18 mouse cellular contexts compared by ENCODE assay signal in the genomic region with DNA sequence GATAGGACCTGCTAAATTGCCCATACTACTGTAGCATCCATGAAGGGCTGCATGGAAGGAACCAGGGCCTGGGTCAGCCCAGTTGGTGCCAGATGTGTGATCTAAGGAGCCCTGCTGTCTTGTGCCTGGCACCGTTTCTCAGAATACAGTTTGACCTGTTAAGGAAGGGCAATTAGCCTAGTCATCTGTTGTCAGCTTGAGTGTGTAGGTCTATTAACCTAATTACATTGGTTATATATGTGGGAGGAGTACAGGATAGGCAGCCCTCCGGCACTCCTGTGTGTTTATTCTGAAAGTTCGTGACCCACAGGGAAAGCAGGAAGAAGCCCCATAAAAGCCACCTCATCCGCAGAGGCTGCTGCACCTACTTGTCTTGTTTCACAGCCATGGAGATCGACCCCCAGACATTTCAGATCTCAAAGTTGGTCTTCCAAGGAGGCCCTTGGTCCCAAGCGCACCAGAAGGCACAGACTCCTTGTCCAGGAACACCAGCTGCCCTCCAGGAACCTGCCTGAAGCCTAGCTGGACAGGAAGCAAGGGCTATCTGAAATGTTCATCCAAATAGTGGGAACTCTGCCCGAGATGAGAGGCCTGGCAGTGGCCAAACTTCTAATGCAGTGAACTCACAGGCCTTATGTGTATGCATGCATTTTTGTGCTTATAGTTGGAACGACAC. TPM values are rescaled to one million over a fixed set of nuclear protein-coding genes. Genes with fewer than 3 reads are reported as not detected.
A peak's percentile ranks its signal among the peaks of the same experiment; 100 is the strongest.
DNase-seq lines count a peak whose midpoint lies in the region; ATAC-seq and TF ChIP-seq lines count a peak whose summit lies in the region.
"Had no signal": no experiment of that assay in that cellular context is flagged by ENCODE, and none has a peak within 500 bp of the region (broad histone marks: within the 10 kb centered on the region; RNA-seq: fewer than 3 reads in every experiment).

No protein-coding gene starts in this region.

- no peak for TF ChIP-seq CTCF in liver, adult 2 months (IDR thresholded peaks at IDR 0.05; ENCODE audit: low read depth, low read length)

- DNase-seq in heart, embryonic 10.5 days (ENCODE audit: low spot score): no peak
- no peak for DNase-seq in heart, adult 18-20 months
- peak; percentile 54 for DNase-seq in liver, adult 2 months (ENCODE audit: extremely low read depth, low read depth, low spot score)
- DNase-seq: cerebellum, adult 11 months; embryo, embryonic 11 days; gastrocnemius, postnatal 10 days; lung, postnatal 4 days; right cerebral cortex, postnatal 25 days; thymus, postnatal 36 days had no signal

- H3K79me2 ChIP-seq in liver, adult 2 months (ENCODE audit: control insufficient read depth, insufficient read depth, low read length): peaks cover 48% of the 10 kb centered on the region; the same call in 1 of the 2 replicates

- no peak overlapping the region for H3K4me2 ChIP-seq in liver, embryonic 12.5 days
- H3K4me2 ChIP-seq in intestine, embryonic 16.5 days (ENCODE audit: low read depth, low read length): no peak overlapping the region
- H3K4me2 ChIP-seq in stomach, embryonic 15.5 days: no peak overlapping the region
- H3K4me2 ChIP-seq in hindbrain, embryonic 13.5 days: no peak overlapping the region
- H3K4me2 ChIP-seq: embryonic facial prominence, embryonic 15.5 days; heart, embryonic 12.5 days; midbrain, embryonic 13.5 days had no signal

- H3K27me3 ChIP-seq in heart, embryonic 10.5 days (ENCODE audit: insufficient read depth, poor library complexity, severe bottlenecking): no peaks in the 10 kb centered on the region
- H3K27me3 ChIP-seq in liver, adult 2 months (ENCODE audit: control insufficient read depth, insufficient read depth, low read length): no peaks in the 10 kb centered on the region
- H3K27me3 ChIP-seq in liver, embryonic 12.5 days (replicated peaks): no peaks in the 10 kb centered on the region
- H3K27me3 ChIP-seq in intestine, embryonic 16.5 days (replicated peaks; ENCODE audit: control insufficient read depth, insufficient read depth, low read length): no peaks in the 10 kb centered on the region
- H3K27me3 ChIP-seq in stomach, embryonic 15.5 days (replicated peaks): no peaks in the 10 kb centered on the region
- no peaks in the 10 kb centered on the region for H3K27me3 ChIP-seq in hindbrain, embryonic 13.5 days
- H3K27me3 ChIP-seq: embryonic facial prominence, embryonic 15.5 days; heart, embryonic 12.5 days; midbrain, embryonic 13.5 days had no signal

- TF ChIP-seq POLR2A in liver, adult 2 months (IDR thresholded peaks at IDR 0.05; ENCODE audit: extremely low read depth, insufficient read depth, low read length): no peak

- peak overlapping the region; percentile 18; the same call in 1 of the 2 replicates for H3K27ac ChIP-seq in heart, embryonic 10.5 days
- H3K27ac ChIP-seq in liver, adult 2 months (replicated peaks; ENCODE audit: insufficient read depth, low read depth, low read length): peak overlapping the region; percentile 15; the same call in 1 of the 2 replicates
- no peak overlapping the region for H3K27ac ChIP-seq in liver, embryonic 12.5 days
- H3K27ac ChIP-seq in intestine, embryonic 16.5 days (ENCODE audit: low read length): peak overlapping the region; percentile 34
- peak overlapping the region; percentile 16; the same call in 1 of the 2 replicates for H3K27ac ChIP-seq in stomach, embryonic 15.5 days
- no peak overlapping the region for H3K27ac ChIP-seq in hindbrain, embryonic 13.5 days
- H3K27ac ChIP-seq: embryonic facial prominence, embryonic 15.5 days; forebrain, embryonic 10.5 days; midbrain, embryonic 13.5 days had no signal

- peaks cover 87% of the 10 kb centered on the region for H3K36me3 ChIP-seq in heart, embryonic 10.5 days
- H3K36me3 ChIP-seq in liver, adult 2 months (ENCODE audit: control insufficient read depth, insufficient read depth, low read length): peaks cover 2% of the 10 kb centered on the region; the same call in 1 of the 2 replicates
- peaks cover 59% of the 10 kb centered on the region for H3K36me3 ChIP-seq in liver, embryonic 12.5 days
- H3K36me3 ChIP-seq in intestine, embryonic 16.5 days (ENCODE audit: control insufficient read depth, insufficient read depth, low read length): peaks cover 10% of the 10 kb centered on the region
- peaks cover 18% of the 10 kb centered on the region for H3K36me3 ChIP-seq in stomach, embryonic 15.5 days
- peaks cover 83% of the 10 kb centered on the region for H3K36me3 ChIP-seq in hindbrain, embryonic 13.5 days

- H3K4me3 ChIP-seq in heart, embryonic 10.5 days: no peak overlapping the region
- H3K4me3 ChIP-seq in liver, adult 2 months (ENCODE audit: insufficient read depth, low read depth, low read length): no peak overlapping the region
- no peak overlapping the region for H3K4me3 ChIP-seq in liver, embryonic 12.5 days
- H3K4me3 ChIP-seq in intestine, embryonic 16.5 days (ENCODE audit: low read length): no peak overlapping the region
- H3K4me3 ChIP-seq in stomach, embryonic 15.5 days (replicated peaks): no peak overlapping the region
- H3K4me3 ChIP-seq in hindbrain, embryonic 13.5 days: no peak overlapping the region
- H3K4me3 ChIP-seq: embryonic facial prominence, embryonic 15.5 days; forebrain, embryonic 10.5 days; heart, embryonic 12.5 days; midbrain, embryonic 13.5 days had no signal

- no peak for ATAC-seq in liver, embryonic 12.5 days
- peak; percentile 32 for ATAC-seq in intestine, embryonic 16.5 days
- no peak for ATAC-seq in stomach, embryonic 15.5 days (ENCODE audit: insufficient read depth, low FRiP score, low read depth)
- no peak for ATAC-seq in hindbrain, embryonic 13.5 days (ENCODE audit: low FRiP score)
- ATAC-seq: inflammation-experienced regulatory T-cells, adult 6 months; midbrain, embryonic 13.5 days had no signal

- H3K4me1 ChIP-seq in heart, embryonic 10.5 days: peaks cover 54% of the 10 kb centered on the region
- H3K4me1 ChIP-seq in liver, adult 2 months (ENCODE audit: control insufficient read depth, insufficient read depth, low read length): peaks cover 46% of the 10 kb centered on the region
- peaks cover 58% of the 10 kb centered on the region for H3K4me1 ChIP-seq in liver, embryonic 12.5 days
- H3K4me1 ChIP-seq in intestine, embryonic 16.5 days (ENCODE audit: control insufficient read depth, insufficient read depth, low read length): peaks cover 36% of the 10 kb centered on the region
- peaks cover 28% of the 10 kb centered on the region for H3K4me1 ChIP-seq in stomach, embryonic 15.5 days
- H3K4me1 ChIP-seq in hindbrain, embryonic 13.5 days (replicated peaks): peaks cover 32% of the 10 kb centered on the region

- no peak overlapping the region for H3K9ac ChIP-seq in liver, adult 2 months (ENCODE audit: low read depth, low read length)
- H3K9ac ChIP-seq in liver, embryonic 12.5 days: no peak overlapping the region
- H3K9ac ChIP-seq in intestine, embryonic 16.5 days (ENCODE audit: low read depth, low read length): peak overlapping the region; percentile 23; the same call in 1 of the 2 replicates
- no peak overlapping the region for H3K9ac ChIP-seq in stomach, embryonic 15.5 days
- no peak overlapping the region for H3K9ac ChIP-seq in hindbrain, embryonic 13.5 days
- H3K9ac ChIP-seq: embryonic facial prominence, embryonic 15.5 days; heart, embryonic 12.5 days; midbrain, embryonic 13.5 days had no signal

- 82% methylated on average over 8 of the region's 8 CpGs for WGBS in heart, embryonic 10.5 days
- 54% methylated on average over 8 of the region's 8 CpGs for WGBS in liver, adult 2 months
- WGBS in liver, embryonic 12.5 days (ENCODE audit: insufficient replicate concordance): 73% methylated on average over 8 of the region's 8 CpGs
- WGBS in intestine, embryonic 16.5 days: 28% methylated on average over 8 of the region's 8 CpGs
- 32% methylated on average over 8 of the region's 8 CpGs for WGBS in stomach, embryonic 15.5 days
- WGBS in hindbrain, embryonic 13.5 days: 90% methylated on average over 8 of the region's 8 CpGs

- H3K9me3 ChIP-seq in heart, embryonic 10.5 days: no peaks in the 10 kb centered on the region
- 0 out of 2 replicates have a peak, but pooled peaks cover 3% of the 10 kb centered on the region for H3K9me3 ChIP-seq in liver, embryonic 12.5 days (replicated peaks)
- no peaks in the 10 kb centered on the region for H3K9me3 ChIP-seq in intestine, embryonic 16.5 days (ENCODE audit: control insufficient read depth, low read length)
- no peaks in the 10 kb centered on the region for H3K9me3 ChIP-seq in stomach, embryonic 15.5 days
- H3K9me3 ChIP-seq in hindbrain, embryonic 13.5 days: peaks cover 3% of the 10 kb centered on the region; the same call in 1 of the 2 replicates
- H3K9me3 ChIP-seq: embryonic facial prominence, embryonic 15.5 days; heart, embryonic 12.5 days had no signal

RNA-seq across cellular contexts. Expression of a gene that starts 5.4 kb away (rescaled TPM):
- polyA plus RNA-seq in heart, embryonic 10.5 days (2016; fragmentation: Nextera tagmentation; extraction: Ambion mirVana): 28.8 and 31.5 TPM in 2 replicates
- 10 to 100 TPM; 50.3 to 57.1 TPM for total RNA-seq in heart, adult 18-20 months (2021)
- total RNA-seq in liver, adult 2 months (2014; rRNA removed): 10.5 and 10.7 TPM in 2 replicates
- polyA plus RNA-seq in liver, adult 2 months (2012; rRNA removed): 22.2 and 40.0 TPM in 2 replicates
- 28.6 and 28.7 TPM in 2 replicates for polyA plus RNA-seq in liver, embryonic 12.5 days (2016; fragmentation: Nextera tagmentation; extraction: Ambion mirVana)
- polyA plus RNA-seq in intestine, embryonic 16.5 days (2015; fragmentation: Nextera tagmentation; extraction: Ambion mirVana): 12.2 and 14.4 TPM in 2 replicates
- 15.8 and 19.3 TPM in 2 replicates for polyA plus RNA-seq in stomach, embryonic 15.5 days (2015; fragmentation: Nextera tagmentation; extraction: Ambion mirVana)
- 34.5 and 35.5 TPM in 2 replicates for polyA plus RNA-seq in hindbrain, embryonic 13.5 days (2015; fragmentation: Nextera tagmentation; extraction: Ambion mirVana)

RNA-seq across cellular contexts. Expression of a gene that starts 6.0 kb away (rescaled TPM):
- polyA plus RNA-seq in heart, embryonic 10.5 days (2016; fragmentation: Nextera tagmentation; extraction: Ambion mirVana): 130 and 150 TPM in 2 replicates
- total RNA-seq in heart, adult 18-20 months (2021): 10 to 100 TPM; 50.4 to 56.6 TPM
- 30.7 and 34.6 TPM in 2 replicates for total RNA-seq in liver, adult 2 months (2014; rRNA removed)
- polyA plus RNA-seq in liver, adult 2 months (2012; rRNA removed): 93.3 and 106 TPM in 2 replicates
- 44.6 and 45.7 TPM in 2 replicates for polyA plus RNA-seq in liver, embryonic 12.5 days (2016; fragmentation: Nextera tagmentation; extraction: Ambion mirVana)
- 88.6 and 91.2 TPM in 2 replicates for polyA plus RNA-seq in intestine, embryonic 16.5 days (2015; fragmentation: Nextera tagmentation; extraction: Ambion mirVana)
- polyA plus RNA-seq in stomach, embryonic 15.5 days (2015; fragmentation: Nextera tagmentation; extraction: Ambion mirVana): 106 and 113 TPM in 2 replicates
- 86.8 and 90.1 TPM in 2 replicates for polyA plus RNA-seq in hindbrain, embryonic 13.5 days (2015; fragmentation: Nextera tagmentation; extraction: Ambion mirVana)

Comparison
In these comparisons a context has a peak if more than half of its experiments do, and no peak if none do; other contexts are left out.
1. H3K27ac ChIP-seq: peak in heart, embryonic 10.5 days (single experiment), liver, adult 2 months (single experiment), intestine, embryonic 16.5 days (single experiment) and stomach, embryonic 15.5 days (single experiment); none in liver, embryonic 12.5 days (single experiment) and hindbrain, embryonic 13.5 days (single experiment).